Mouse (Mus musculus) embryonic stem cell, embryonic (primary cell): ENCODE measurements at regions not wholly inside any gene's neighbourhood (a gene's known extent, or its start where the extent isn't known, plus 50 kb on each side); places are given as distances from the start of the nearest gene placed in this dataset.

Source experiments
- CTCF ChIA-PET, 4 experiments: fragments of 300-600 bp in 2 of 4; fragments of 350-600 bp in 2 of 4; sonication (Branson Sonifier 250); formaldehyde crosslinking; loops; one replicate each; lab custom pipeline; 2022; ENCODE audit warnings: inconsistent platforms in 2 of 4; lab: Charles Lee
- POLR2A ChIA-PET, 4 experiments: fragments of 300-600 bp in 2 of 4; fragments of 350-600 bp in 2 of 4; sonication (Branson Sonifier 250); formaldehyde crosslinking; loops; one replicate each; lab custom pipeline; 2022; ENCODE audit warnings: antibody characterized with exemption in 4 of 4, inconsistent platforms in 1 of 4; lab: Charles Lee

DNA sequence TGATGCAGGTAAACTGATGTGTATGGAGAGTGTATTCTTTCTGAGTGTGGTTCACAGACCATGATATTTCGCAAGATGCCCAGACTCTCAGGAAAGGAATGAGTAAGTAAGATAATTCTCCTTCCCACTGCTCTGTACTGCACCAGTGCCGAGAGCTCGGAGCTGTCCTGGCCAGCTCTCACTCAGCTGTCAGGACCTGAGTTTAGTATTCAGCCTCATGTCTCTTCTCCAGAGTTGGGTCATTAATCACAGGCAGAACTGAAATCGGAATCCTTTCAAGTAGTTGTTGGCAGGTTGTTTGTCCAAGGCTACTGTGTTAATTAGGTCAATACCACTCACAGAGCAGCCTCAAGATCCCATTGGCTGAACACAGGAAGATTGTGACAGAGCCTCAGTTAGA is 510.1 kb downstream of the Gpam start:
- POLR2A ChIA-PET: interaction anchor here in 1 of 4 experiments (0.7 kb wide), 1 partner anchor 91 kb away, joined by 3 read pairs; no protein-coding TSS in a partner anchor

More for the DNA sequence above, 510.1 kb downstream of the Gpam start:
- CTCF ChIA-PET: no interaction called here
